Mouse (Mus musculus): ENCODE results near the gene Plekhm3.

Plekhm3 gene

GRCm38 (mm10) chr1:64928542-64928941, 28.1 kb downstream of the Plekhm3 start:
- no peak for DNase-seq (ENCODE audit: low spot score in 2 of 2)

DNA sequence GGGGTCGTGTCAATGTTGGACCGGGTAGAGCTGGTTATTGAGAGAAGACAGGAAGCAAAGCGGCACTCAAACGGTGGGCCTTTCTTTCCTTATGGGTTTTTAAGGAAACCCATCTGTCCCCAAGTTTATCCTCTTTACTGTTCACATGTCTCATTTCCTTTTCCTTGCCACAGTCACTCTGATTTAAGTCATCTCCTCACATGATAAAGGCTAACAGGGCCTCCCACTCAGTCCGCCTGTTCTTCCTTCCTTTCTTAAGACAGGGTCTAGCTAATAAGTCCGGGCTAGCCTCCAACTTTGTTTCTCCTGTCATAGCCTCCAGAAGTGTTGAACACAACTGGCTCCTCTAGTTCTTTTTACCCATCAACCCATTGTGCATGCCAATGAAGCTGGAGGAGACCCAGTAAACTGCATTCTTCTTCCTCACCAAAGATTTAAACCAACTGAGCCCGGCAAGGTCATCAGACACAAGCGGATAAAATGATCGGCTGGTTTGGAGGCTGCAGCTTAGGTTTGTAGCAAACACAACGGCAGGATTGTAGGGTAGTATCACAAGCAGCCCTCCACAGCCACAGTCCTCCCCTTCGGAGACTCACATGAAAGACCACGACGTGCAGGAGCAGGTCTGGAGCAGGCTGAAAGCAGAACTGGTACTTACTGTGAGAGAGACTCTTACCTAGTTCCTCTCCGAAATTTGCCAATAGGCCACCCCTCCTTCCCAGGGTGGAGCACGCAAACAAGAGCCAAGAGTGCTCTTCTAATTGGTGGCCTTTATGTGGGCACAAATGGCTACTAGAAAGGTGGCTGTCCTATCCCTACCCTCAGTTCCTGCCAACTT, 29.0 kb downstream of the Plekhm3 start:
- DNase-seq (ENCODE audit: low spot score in 2 of 2), result no peak

DNA sequence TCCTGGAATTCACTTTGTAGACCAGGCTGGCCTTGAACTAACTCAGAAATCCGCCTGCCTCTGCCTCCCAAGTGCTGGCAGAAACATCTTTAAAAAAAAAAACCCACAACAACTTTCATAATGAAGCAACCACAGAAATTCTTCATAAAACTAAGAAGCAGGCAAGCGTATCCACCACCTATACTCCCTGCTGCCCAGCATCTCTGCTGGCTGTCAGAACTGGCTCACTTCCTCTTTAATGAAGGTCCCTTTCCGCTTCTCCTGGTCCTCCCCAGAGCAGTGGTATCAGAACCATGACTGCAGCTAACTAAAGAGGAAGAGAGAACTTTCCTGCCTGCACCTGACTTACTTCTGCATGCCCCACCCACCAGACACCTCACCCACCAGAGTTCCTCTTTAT, 31.0 kb downstream of the Plekhm3 start:
- no peak for DNase-seq (ENCODE audit: low spot score in 2 of 2)

DNA sequence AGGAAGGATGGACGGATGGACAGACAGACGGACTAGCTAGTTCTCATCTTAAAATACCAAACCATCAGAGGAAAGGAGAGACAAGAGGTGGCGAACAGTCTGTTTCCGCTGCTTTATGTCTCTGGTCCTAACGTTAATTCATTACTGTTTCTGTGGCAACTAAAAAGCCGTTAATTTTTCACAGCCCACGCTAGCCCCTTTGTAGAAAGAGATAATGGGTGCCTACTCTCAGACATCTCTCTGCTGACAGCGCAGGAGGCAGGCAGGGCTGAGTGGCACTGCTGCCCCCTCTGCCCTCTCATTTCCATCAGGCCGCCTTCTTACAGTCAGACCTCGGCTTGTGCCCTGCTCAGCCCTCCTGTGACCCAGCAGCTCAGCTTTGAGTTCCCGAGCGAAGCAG, 32.3 kb downstream of the Plekhm3 start:
- DNase-seq (ENCODE audit: low spot score in 2 of 2), result no peak

DNA sequence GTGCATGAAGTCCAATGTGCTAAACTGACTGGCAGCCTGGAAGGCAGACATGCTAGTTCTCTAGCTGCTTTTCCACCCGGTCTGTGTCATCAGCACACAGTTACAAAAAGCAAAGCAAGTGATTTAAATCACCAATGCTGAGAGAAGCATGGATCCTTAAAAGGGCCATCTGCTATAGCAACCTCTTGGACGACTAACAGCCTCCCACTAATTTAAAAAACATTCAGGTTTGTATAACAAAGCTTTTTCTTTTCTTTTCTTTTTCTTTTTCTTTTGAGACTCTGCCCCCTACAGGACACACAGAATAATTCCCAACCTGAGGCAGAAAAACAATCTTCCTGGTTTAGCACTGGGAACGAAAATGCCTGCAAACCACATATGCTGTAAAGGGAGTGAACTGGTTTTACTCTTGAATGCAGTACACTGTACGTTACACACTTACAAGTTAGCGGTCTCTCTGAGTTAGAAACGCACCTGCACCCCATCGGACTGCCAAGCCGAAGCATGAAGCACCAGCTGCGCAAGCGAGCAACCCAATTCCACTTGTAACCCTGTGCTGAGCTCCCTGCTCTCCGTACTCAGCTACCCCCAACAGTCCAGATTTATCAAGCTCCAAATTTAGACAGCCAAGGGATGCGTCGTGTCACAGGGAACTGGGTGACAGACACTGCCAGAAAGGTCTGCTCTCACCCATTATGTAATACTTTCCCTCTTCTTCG, 37.7 kb downstream of the Plekhm3 start:
- no peak for DNase-seq (ENCODE audit: low spot score in 2 of 2)

- DNase-seq (ENCODE audit: low spot score in 2 of 2), result no peak
These were observed 38.7 kb downstream of the Plekhm3 start for GRCm38 (mm10) chr1:64917966-64918365.

GRCm38 (mm10) chr1:64916884-64917507, 39.6 kb downstream of the Plekhm3 start:
- no peak for DNase-seq (ENCODE audit: low spot score in 2 of 2)

- no peak for DNase-seq (ENCODE audit: low spot score in 2 of 2)
These were observed 42.3 kb downstream of the Plekhm3 start for GRCm38 (mm10) chr1:64914356-64914755.

DNA sequence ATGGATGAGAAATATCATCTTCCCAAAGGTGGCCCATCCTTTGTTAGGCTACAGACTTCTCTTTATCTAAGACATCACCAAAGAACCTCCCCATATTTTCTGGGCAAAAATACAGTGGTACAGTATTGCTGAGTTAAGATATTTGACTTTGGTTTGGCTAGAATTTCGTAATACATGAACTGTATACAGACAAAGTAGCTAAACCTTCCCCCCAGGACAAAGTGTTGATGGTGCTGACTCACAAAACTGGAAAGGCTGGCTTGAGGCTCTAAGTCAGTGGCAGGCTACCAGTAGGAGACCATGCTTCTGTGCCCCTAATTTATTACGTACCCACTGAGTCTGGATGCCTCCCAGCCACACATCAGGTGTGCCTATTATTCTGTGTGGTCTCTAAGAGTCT, 48.9 kb downstream of the Plekhm3 start:
- peak; percentile 33 to 35 for DNase-seq (ENCODE audit: low spot score in 2 of 2)

DNA sequence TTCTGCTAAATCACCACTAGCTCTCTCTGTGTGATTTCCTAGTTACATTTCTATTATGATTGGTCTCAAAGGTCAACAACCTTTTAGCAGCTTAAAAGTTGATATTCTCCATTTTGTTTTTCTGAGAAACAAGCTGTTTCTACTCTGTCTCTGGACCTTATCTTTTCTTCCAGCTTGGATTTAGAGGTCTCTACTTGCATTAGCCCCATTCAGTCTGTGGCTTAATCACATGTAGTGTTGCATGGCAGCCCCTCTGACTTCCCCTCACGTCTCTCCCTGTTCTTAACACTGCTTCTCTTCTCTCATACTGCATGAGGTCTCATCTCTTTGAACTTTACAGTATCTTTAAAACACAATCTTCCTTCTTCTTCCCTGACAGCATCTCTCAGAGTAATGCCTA, 50.4 kb downstream of the Plekhm3 start:
- DNase-seq (ENCODE audit: low spot score in 2 of 2), result no peak

GRCm38 (mm10) chr1:64903415-64903814, 53.2 kb downstream of the Plekhm3 start:
- DNase-seq (ENCODE audit: low spot score in 2 of 2), result no peak

- no peak for DNase-seq (ENCODE audit: low spot score in 2 of 2)
These were observed 53.8 kb downstream of the Plekhm3 start for GRCm38 (mm10) chr1:64902804-64903203.

DNA sequence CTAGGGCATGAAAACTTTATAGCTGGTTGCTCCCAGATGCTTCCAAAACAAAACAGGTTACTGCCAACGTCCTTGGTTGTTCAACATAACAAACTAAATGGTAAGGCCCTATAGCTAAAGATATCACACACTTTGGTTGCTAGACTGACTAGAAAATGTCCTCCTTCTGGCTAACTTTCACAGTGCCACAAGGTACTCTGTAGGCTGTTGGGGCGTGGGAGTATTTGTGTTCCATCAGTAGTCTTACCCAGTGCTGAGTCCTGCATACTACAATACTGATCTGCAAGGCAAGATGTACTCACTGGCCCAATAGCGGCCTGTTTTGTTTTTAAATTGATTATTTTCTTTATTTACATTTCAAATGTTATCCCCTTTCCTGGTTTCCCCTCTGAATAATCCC, 56.9 kb downstream of the Plekhm3 start:
- no peak for DNase-seq (ENCODE audit: low spot score in 2 of 2)

DNA sequence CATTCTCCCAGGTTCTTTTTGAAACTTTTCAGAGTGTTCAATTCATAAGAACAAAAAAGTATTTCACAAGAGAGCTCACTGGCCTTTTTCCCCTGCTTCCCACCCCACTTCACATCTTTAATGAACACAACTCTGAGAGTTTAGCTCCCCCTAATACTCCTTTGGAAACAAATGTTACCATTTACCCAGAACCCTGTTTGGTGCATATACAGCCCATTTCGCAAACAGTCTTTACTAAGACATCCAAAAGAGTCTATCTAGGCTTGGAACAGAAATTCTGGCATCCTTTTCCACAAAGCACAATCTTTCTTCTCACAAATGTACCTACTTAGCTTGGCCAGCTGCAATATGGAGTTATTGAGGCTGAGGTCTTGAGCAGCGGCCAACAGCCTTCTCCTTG, 59.1 kb downstream of the Plekhm3 start:
- DNase-seq (ENCODE audit: low spot score in 2 of 2), result no peak

- DNase-seq (ENCODE audit: low spot score in 2 of 2), result no peak
These were observed 62.8 kb downstream of the Plekhm3 start for GRCm38 (mm10) chr1:64893806-64894205.

DNA sequence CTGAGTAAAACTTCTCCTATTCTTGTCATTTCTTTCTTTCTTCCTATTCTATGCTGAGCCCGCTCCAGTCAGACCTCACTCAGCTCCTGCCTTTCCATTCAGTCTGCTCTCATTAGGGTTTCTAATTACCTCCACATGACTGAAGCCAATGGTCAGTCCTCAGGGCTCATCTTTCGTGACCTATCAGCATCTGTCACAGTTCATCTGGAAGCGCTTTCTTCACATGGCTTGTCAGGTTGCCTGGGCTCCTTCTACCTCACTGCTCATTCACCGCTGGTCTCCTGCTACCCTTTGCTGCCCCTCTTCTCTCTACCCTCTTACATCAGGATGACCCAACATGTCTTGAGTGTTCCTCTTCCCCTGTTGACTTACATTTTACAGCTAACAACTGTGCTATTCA, 65.3 kb downstream of the Plekhm3 start:
- DNase-seq (ENCODE audit: low spot score in 2 of 2), result no peak

DNA sequence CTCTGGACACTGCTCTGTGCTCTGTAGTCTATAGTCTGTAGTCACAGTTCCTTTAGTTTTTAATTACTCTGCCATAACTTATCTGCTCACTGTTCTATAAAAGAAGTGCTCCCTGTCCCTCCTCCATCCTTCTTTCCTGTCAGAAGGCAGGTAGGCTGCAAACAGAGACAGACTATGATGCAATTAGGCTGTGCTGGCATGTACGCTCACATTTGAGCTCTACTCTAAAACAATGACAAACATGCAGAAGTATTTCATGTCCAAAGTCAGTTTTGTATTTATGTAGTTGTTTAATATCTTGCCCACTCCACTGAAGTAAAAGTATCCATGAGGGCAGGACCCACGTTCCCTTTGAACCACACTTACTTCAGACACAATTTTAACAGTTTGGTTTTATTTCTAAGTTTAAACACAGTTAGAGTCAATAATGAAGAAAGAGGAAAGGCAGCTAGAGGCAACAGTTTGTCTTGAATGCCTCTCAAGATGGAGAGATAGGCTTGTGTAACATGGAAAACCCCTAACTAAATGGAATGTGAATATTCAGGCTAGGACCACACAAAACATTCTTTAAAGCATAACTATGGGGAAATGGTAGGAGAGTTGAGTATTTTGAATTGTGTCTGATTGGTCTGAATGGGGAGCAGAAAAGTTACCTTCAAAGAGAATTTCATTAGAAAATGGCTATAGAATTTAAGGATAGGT, 69.0 kb downstream of the Plekhm3 start:
- DNase-seq (ENCODE audit: low spot score in 2 of 2), result no peak

DNA sequence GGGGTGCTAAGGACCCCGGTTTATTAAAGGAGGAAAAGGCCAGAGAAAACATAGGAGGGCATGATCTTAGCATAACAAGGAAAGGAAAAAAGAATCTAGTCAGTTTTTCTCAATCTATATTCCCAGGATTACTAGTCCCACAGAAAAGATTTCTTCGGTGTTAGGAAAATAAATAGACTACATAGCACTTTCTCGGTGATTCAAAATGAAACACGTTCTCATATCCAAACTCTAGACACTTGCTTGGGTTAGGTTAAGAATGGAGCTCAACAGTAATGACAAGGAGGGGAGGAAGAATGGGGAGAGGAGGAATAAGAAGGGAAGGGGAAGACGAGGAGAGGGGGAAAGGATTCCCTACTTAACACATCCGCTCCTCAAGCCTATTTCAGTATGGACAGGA, 69.9 kb downstream of the Plekhm3 start:
- DNase-seq (ENCODE audit: low spot score in 2 of 2), result no peak

GRCm38 (mm10) chr1:64885328-64885727, 71.3 kb downstream of the Plekhm3 start:
- DNase-seq (ENCODE audit: low spot score in 2 of 2), result no peak

GRCm38 (mm10) chr1:64884007-64884406, 72.6 kb downstream of the Plekhm3 start:
- DNase-seq (ENCODE audit: low spot score in 2 of 2), result no peak

- no peak for DNase-seq (ENCODE audit: low spot score in 2 of 2)
These were observed 76.0 kb downstream of the Plekhm3 start for GRCm38 (mm10) chr1:64880613-64881012.

- DNase-seq (ENCODE audit: low spot score in 2 of 2), result no peak
These were observed 77.8 kb downstream of the Plekhm3 start for GRCm38 (mm10) chr1:64878795-64879240.

All from urinary bladder, postnatal 36 days (tissue).